Mouse (Mus musculus) cerebral cortex, adult 2 months (tissue): ENCODE measurements around the gene Ttyh2.

Source experiments
- WGBS: fragments of 180-500 bp; shearing (Covaris S2); methylation state at CpG from one replicate; pipeline ENCODE4 v1.1.7; 2018; 5-methylcytosine and 5-hydroxymethylcytosine counted together

The Ttyh2 gene

GRCm38 (mm10) chr11:114681054-114681453 is 5.8 kb downstream of the Ttyh2 start:
- WGBS = 75% methylated on average over 5 of the region's 5 CpGs

GRCm38 (mm10) chr11:114682321-114682900 is 7.2 kb downstream of the Ttyh2 start:
- WGBS = 83% methylated on average over 13 of the region's 13 CpGs

GRCm38 (mm10) chr11:114683029-114683721 is 7.9 kb downstream of the Ttyh2 start:
- WGBS = 83% methylated on average over 10 of the region's 10 CpGs

GRCm38 (mm10) chr11:114683722-114684621 is 8.7 kb downstream of the Ttyh2 start:
- 77% methylated on average over 20 of the region's 20 CpGs for WGBS

- 65% methylated on average over 14 of the region's 14 CpGs for WGBS
Measured at GRCm38 (mm10) chr11:114684627-114685373, 9.6 kb downstream of the Ttyh2 start.

- 83% methylated on average over 9 of the region's 9 CpGs for WGBS
Measured at GRCm38 (mm10) chr11:114685526-114686040, 10.4 kb downstream of the Ttyh2 start.

- WGBS = 95% methylated on average over 16 of the region's 16 CpGs
Measured at GRCm38 (mm10) chr11:114686221-114686959, 11.2 kb downstream of the Ttyh2 start.

- 65% methylated on average over 10 of the region's 10 CpGs for WGBS
Measured at GRCm38 (mm10) chr11:114687574-114688188, 12.4 kb downstream of the Ttyh2 start.

GRCm38 (mm10) chr11:114688729-114689128 is 13.5 kb downstream of the Ttyh2 start:
- WGBS = 86% methylated on average over 3 of the region's 3 CpGs

GRCm38 (mm10) chr11:114690192-114690591 is 15.0 kb downstream of the Ttyh2 start:
- 78% methylated on average over 15 of the region's 15 CpGs for WGBS

GRCm38 (mm10) chr11:114691454-114692182 is 16.4 kb downstream of the Ttyh2 start:
- WGBS = 76% methylated on average over 6 of the region's 6 CpGs

GRCm38 (mm10) chr11:114692601-114693000 is 17.4 kb downstream of the Ttyh2 start:
- 71% methylated on average over 7 of the region's 7 CpGs for WGBS

GRCm38 (mm10) chr11:114693456-114693855 is 18.2 kb downstream of the Ttyh2 start:
- WGBS = 83% methylated on average over 6 of the region's 6 CpGs

GRCm38 (mm10) chr11:114694451-114694850 is 19.2 kb downstream of the Ttyh2 start:
- WGBS = 93% methylated on average over 2 of the region's 2 CpGs

- 91% methylated on average over 7 of the region's 7 CpGs for WGBS
Measured at GRCm38 (mm10) chr11:114698496-114698895, 23.3 kb downstream of the Ttyh2 start.

GRCm38 (mm10) chr11:114699511-114699910 is 24.3 kb downstream of the Ttyh2 start:
- 69% methylated on average over 12 of the region's 12 CpGs for WGBS

GRCm38 (mm10) chr11:114702311-114702995 is 27.2 kb downstream of the Ttyh2 start:
- WGBS = 73% methylated on average over 15 of the region's 15 CpGs

GRCm38 (mm10) chr11:114702996-114703361 is 27.7 kb downstream of the Ttyh2 start:
- WGBS = 71% methylated on average over 6 of the region's 6 CpGs
